Mouse (Mus musculus): ENCODE results near the gene Fam120a.

Gene Fam120a

GRCm38 (mm10) chr13:48853475-48853874 is 114.3 kb downstream of the Fam120a start:
- DNase-seq (ENCODE audit: low spot score in 2 of 2), result no peak

GRCm38 (mm10) chr13:48852859-48853258 is 115.0 kb downstream of the Fam120a start:
- no peak for DNase-seq (ENCODE audit: low spot score in 2 of 2)

GRCm38 (mm10) chr13:48851719-48852118 is 116.1 kb downstream of the Fam120a start:
- no peak for DNase-seq (ENCODE audit: low spot score in 2 of 2)

- no peak for DNase-seq (ENCODE audit: low spot score in 2 of 2)
Observed at GRCm38 (mm10) chr13:48850771-48851170, 117.0 kb downstream of the Fam120a start.

GRCm38 (mm10) chr13:48850326-48850725 is 117.5 kb downstream of the Fam120a start:
- no peak for DNase-seq (ENCODE audit: low spot score in 2 of 2)

GRCm38 (mm10) chr13:48849155-48849554 is 118.7 kb downstream of the Fam120a start:
- DNase-seq (ENCODE audit: low spot score in 2 of 2), result no peak

- no peak for DNase-seq (ENCODE audit: low spot score in 2 of 2)
Observed at GRCm38 (mm10) chr13:48845308-48845707, 122.5 kb downstream of the Fam120a start.

GRCm38 (mm10) chr13:48843530-48843929 is 124.3 kb downstream of the Fam120a start:
- no peak for DNase-seq (ENCODE audit: low spot score in 2 of 2)

GRCm38 (mm10) chr13:48841905-48842592 is 125.8 kb downstream of the Fam120a start:
- no peak for DNase-seq (ENCODE audit: low spot score in 2 of 2)

- no peak for DNase-seq (ENCODE audit: low spot score in 2 of 2)
Observed at GRCm38 (mm10) chr13:48838284-48838683, 129.5 kb downstream of the Fam120a start.

- DNase-seq (ENCODE audit: low spot score in 2 of 2), result no peak
Observed at GRCm38 (mm10) chr13:48837537-48837936, 130.3 kb downstream of the Fam120a start.

GRCm38 (mm10) chr13:48830528-48831250 is 137.1 kb downstream of the Fam120a start:
- DNase-seq (ENCODE audit: low spot score in 2 of 2), result no peak

- no peak for DNase-seq (ENCODE audit: low spot score in 2 of 2)
Observed at GRCm38 (mm10) chr13:48829780-48830179, 138.0 kb downstream of the Fam120a start.

Measured in heart, adult 9 months (tissue).